Mouse (Mus musculus) thymus, postnatal 25 days (tissue): ENCODE results near the gene Slc11a2.

Experiments
- DNase-seq: peaks from one replicate; pipeline ENCODE4 v3.0.0; 2022

Gene Slc11a2

GRCm38 (mm10) chr15:100424396-100425122 lies at the start of gene Slc11a2:
TSS of gene Slc11a2 (minus strand) at chr15:100425072.
- no peak for DNase-seq

GRCm38 (mm10) chr15:100473926-100474503 lies 49.1 kb upstream of the Slc11a2 start:
- no peak for DNase-seq

GRCm38 (mm10) chr15:100470037-100470436 lies 45.2 kb upstream of the Slc11a2 start:
- no peak for DNase-seq

- no peak for DNase-seq
Measured at GRCm38 (mm10) chr15:100469189-100469545, 44.3 kb upstream of the Slc11a2 start.

GRCm38 (mm10) chr15:100468295-100469188 lies 43.7 kb upstream of the Slc11a2 start, which contains the start of gene Letmd1:
TSS of gene Letmd1 (plus strand) at chr15:100469023.
- DNase-seq: peak; percentile 92

GRCm38 (mm10) chr15:100467738-100468137 lies 42.9 kb upstream of the Slc11a2 start:
- no peak for DNase-seq

GRCm38 (mm10) chr15:100465432-100465831 lies 40.6 kb upstream of the Slc11a2 start:
- DNase-seq: no peak

- peak; percentile 78 for DNase-seq
Measured at GRCm38 (mm10) chr15:100463712-100464111, 38.8 kb upstream of the Slc11a2 start.

GRCm38 (mm10) chr15:100462086-100462485 lies 37.2 kb upstream of the Slc11a2 start:
- no peak for DNase-seq

- no peak for DNase-seq
Measured at GRCm38 (mm10) chr15:100461646-100462045, 36.8 kb upstream of the Slc11a2 start.

- DNase-seq: peak; percentile 60
Measured at GRCm38 (mm10) chr15:100460942-100461341, 36.1 kb upstream of the Slc11a2 start.

GRCm38 (mm10) chr15:100458055-100458454 lies 33.2 kb upstream of the Slc11a2 start:
- peak; percentile 65 for DNase-seq

GRCm38 (mm10) chr15:100457340-100457739 lies 32.5 kb upstream of the Slc11a2 start:
- peak; percentile 81 for DNase-seq

GRCm38 (mm10) chr15:100456356-100456991 lies 31.6 kb upstream of the Slc11a2 start:
- no peak for DNase-seq

- no peak for DNase-seq
Measured at GRCm38 (mm10) chr15:100452486-100452885, 27.6 kb upstream of the Slc11a2 start.

GRCm38 (mm10) chr15:100451245-100451644 lies 26.4 kb upstream of the Slc11a2 start:
- DNase-seq: no peak

GRCm38 (mm10) chr15:100449495-100449894 lies 24.6 kb upstream of the Slc11a2 start:
- DNase-seq: no peak

GRCm38 (mm10) chr15:100448572-100448971 lies 23.7 kb upstream of the Slc11a2 start:
- DNase-seq: no peak

GRCm38 (mm10) chr15:100446887-100447286 lies 22.0 kb upstream of the Slc11a2 start:
- DNase-seq: no peak

GRCm38 (mm10) chr15:100443126-100443922 lies 18.5 kb upstream of the Slc11a2 start:
- peak; percentile 87 for DNase-seq

GRCm38 (mm10) chr15:100436518-100436917 lies 11.6 kb upstream of the Slc11a2 start:
- no peak for DNase-seq

GRCm38 (mm10) chr15:100436112-100436511 lies 11.2 kb upstream of the Slc11a2 start:
- no peak for DNase-seq
